Mouse (Mus musculus) brown adipose tissue, adult 24 weeks (tissue): Measurements from ENCODE around the gene Prdm16. TPM values are rescaled to one million over a fixed set of nuclear protein-coding genes. Genes with fewer than 3 reads are reported as not detected.
A peak's percentile ranks its signal among the peaks of the same experiment; 100 is the strongest.

ENCODE experiments used
- H3K27ac ChIP-seq: fragments of 200-500 bp; replicated peaks from 2 replicates; pipeline ENCODE4 v1.5.1; 2012; ENCODE audit warnings: low read depth, mild to moderate bottlenecking, low read length
- H3K4me1 ChIP-seq: fragments of 200-500 bp; 2 replicates; pipeline ENCODE4 v1.6.1; 2012; ENCODE audit warnings: low read length, mixed read lengths; ENCODE audit not compliant: control insufficient read depth, insufficient read depth, insufficient read length
- H3K4me3 ChIP-seq: fragments of 200-500 bp; 2 replicates; pipeline ENCODE4 v1.5.1; 2012; ENCODE audit warnings: low read depth, mild to moderate bottlenecking, low read length, moderate library complexity; ENCODE audit not compliant: insufficient read depth
- polyA plus RNA-seq: library from polyadenylated mRNA; stranded (reverse); fragments of >200 nt; gene quantifications from 2 replicates; pipeline ENCODE4 v1.2.4, GENCODE M21; 2012; ENCODE audit not compliant: missing spikeins, insufficient read depth, insufficient read length

Gene Prdm16
- polyA plus RNA-seq: 10.2 and 10.5 TPM in 2 replicates

DNA sequence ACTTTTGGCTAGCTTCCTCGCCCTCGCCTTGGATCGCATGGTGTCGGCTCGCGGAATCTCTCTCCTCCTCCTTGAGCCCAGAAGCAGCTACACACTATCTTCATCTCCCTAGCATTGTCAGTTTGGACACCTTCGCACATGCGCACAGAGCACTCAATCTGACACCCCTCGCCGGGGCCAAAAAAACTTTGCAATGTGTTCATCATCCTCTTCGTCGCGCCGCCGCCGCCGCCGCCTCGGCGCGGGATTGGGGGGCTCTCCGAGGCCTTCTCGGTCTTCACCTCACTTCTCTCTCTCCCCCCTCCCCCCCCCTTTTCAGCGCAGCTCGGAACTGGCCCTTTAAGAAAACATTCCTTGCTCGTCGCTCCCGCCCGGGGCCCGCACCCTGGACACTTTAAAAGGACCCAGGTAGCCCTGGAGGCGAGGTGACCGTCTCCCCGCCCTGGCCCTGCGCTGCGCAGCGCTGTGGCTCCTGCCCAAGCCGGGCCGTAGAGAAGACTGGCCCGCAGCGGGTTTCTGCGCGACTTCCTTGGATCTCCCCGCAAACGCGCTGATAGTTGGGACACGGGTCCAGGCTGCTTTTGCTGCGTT is at the start of gene Prdm16:
Gene Prdm16, minus strand, starts transcription at position 153 of the 591 bp plus-strand sequence.
- H3K4me3 ChIP-seq: peak within 1 kb of the TSS; percentile 77
- H3K4me1 ChIP-seq: no peaks in the 10 kb centered on the region; the same call in 1 of the 2 replicates
- peak within 1 kb of the TSS; percentile 85 for H3K27ac ChIP-seq

DNA sequence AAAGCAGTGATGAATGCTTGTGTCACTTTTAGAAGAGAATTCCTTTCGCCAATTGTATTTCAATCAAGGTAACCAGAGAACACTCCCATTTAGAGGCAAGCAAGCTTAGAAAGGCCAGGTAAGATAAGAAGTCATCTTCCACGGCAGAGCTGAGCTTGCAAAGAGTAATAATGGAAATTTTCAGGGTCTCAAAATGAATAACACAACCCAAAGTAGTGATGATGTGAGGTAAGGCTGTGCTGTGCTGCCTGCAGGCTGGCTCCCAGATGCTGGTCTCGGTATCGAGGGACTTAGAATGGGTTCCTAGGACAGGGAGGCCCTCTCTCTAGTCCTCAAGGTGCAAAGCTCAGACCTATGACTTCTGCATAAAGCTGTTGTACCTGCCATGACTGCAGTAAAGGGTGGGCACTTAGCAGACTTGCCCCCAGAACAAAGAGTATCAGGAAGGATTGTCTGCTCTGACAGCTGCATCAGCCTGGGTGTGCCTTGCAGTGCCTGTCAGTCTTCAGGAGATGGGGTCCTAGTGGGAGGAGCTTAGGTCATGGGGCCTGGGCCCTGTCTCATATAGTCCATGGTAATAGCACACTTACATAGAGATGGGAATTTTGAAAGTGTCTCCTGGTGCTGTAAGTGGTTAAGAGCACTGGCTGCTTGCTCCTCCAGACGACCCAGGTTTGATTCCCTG is 46.5 kb upstream of the Prdm16 start:
- Histone ChIP-seq H3K27ac (no peak overlapping the region), H3K4me1 (no peaks in the 10 kb centered on the region), H3K4me3 (no peak overlapping the region)

DNA sequence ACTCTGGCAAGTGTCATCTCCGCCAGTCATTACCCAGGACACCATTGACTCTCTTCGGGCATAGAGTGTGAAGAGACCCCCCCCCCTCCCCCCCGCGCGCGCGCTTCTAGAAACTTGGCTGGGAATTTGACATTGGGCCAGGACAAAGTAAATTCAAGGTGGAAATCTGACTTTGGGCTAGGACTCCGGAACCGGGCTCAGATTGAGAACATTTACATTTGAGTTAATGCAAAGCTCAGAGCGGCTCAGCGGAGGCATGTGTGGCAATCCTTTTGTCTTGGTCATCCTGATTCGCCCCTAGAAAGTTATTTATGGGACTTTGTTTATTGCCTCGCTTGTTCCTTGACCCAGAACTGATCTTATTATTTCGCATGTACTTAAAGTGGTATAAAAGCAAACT is 45.6 kb upstream of the Prdm16 start:
- Histone ChIP-seq H3K4me1 (no peaks in the 10 kb centered on the region), H3K4me3 (no peak overlapping the region), H3K27ac (no peak overlapping the region)

DNA sequence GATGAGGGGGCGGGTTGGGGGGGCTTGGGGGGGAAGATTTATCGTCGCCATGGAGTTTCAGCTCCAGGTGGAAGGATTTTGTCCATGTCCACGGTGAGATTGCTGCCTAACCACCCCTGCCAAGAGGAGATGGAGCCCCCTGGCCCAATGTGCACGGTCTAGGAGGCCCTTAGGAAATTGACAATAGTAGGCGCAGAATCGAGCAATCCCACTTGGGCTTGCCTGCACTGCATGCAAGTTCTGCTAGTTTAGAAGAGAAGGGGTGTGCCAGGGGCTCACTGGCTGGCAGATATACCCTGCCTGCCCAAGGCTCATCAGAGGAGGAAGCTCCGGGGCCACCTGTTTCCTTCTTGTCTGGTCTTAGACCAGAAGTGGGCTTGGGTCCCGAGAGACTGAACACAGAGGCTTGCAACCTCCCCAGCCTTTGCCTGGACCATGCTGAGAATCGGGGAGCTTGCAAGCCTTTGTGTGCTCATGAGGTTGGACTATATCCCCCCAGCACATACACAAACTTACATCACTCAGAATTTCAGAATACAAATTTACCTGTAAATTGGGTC is 38.8 kb upstream of the Prdm16 start:
- H3K4me3 ChIP-seq: no peak overlapping the region
- no peaks in the 10 kb centered on the region for H3K4me1 ChIP-seq
- no peak overlapping the region for H3K27ac ChIP-seq

DNA sequence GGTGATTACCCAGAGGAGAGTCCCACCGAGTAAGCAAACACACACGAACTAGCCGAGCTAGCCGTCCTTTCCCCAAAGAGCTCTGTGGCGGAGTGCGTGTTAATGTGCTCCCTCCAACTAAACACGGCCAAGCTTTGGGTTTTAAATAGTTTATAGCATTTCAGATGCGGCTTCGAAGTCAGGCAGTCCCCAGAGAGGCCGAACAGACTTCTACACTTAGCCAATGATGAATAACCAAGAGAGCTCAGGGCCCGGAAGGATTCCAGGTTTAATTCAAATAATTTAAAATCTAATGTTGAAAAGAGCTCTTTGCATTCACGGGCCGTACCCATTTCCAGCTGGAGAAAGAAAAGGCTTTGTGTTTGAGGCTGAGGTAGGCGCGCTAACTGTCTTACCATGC is 38.3 kb upstream of the Prdm16 start:
- Histone ChIP-seq H3K4me1 (no peaks in the 10 kb centered on the region), H3K4me3 (no peak overlapping the region), H3K27ac (no peak overlapping the region)

DNA sequence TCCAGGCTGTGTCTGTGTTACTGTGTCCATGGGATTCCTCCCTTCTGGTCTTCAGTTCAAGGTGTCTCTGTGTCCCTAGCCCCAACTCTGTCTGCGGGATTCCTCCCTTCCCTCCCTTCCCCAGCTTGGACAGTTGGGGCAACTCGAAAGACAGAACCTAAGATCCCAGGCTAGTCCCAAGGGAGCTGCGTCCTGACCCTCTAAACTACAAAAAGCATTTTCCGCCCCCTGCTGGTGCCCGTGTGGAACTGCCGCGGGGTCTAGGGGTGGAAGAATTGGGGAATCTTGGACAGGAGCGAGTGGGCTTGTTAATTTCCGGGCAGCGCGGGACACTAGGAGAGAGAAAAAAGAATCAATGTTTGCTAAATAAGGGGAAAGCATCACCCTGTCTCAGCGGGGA is 37.9 kb upstream of the Prdm16 start:
- Histone ChIP-seq H3K4me1 (no peaks in the 10 kb centered on the region), H3K4me3 (no peak overlapping the region), H3K27ac (no peak overlapping the region)

DNA sequence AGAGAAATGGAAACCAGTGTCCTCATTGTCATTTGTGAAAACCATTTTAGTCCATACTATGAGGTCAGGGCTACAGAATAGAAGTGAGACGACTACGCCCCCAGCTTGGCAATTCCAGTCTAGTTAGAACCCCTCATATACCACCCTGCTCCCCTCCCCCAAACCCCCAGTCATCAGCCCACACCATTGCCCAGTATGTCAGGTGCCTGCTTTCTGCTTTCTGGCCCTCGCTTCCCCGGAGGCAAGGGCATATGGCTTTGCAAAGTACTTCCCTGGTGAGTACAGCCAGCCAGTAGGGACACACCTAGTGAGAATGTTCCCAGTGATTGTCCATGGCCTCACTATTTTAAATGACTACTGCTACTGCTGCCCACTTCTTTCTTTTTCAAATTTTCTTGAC is 37.3 kb upstream of the Prdm16 start:
- no peak overlapping the region for H3K27ac ChIP-seq
- H3K4me1 ChIP-seq: no peaks in the 10 kb centered on the region
- no peak overlapping the region for H3K4me3 ChIP-seq

DNA sequence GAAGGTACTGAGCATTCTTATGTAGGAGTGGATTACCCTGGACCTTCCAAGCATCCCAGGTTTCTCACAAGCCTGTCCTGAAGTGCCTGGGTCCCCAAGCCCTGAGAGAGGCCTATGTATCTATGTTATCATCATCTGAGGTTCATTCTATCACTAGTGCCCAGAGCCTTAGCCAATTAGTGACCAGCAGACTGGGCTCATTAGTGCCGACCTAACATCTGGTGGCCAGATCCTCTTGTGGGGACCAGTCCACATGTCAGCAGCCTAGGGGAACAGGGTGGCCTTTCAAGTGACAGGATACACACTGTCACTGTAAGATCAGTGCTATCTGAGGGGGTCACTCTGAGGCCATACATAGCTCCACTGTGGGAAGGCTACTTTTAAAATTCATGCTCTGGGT is 35.4 kb upstream of the Prdm16 start:
- Histone ChIP-seq H3K4me1 (no peaks in the 10 kb centered on the region), H3K27ac (no peak overlapping the region)

DNA sequence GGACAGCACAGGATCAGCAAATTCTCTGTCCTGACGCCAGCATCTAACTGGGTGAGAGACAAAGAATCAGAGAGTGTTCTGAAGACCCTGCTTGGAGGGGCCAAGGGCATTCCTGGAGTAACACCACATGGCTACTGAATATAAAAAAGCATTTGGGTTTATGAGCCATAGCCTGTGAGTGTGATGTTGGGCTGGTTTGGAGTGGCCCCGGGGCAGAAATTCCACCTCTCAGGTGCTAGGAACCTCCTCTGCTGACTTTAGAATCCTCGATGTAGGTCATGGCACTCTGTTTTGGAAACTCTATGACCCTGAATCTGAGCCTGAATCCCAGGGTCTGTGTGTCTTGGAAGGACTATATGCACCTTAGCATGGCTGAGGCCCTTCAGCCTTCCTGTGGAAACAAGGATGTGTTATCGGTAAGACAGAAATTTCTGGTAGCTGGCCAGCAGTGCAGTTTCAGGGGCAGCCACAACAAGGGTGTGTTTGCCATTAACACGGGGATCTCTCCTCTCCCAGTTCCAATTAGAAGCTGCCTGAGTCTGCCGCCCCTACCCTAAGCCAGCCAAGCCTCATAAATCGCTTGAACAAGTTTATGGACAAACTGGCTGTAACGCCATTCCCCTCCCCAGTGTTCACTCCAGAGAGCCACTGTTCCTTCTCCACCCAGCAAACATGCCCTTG is 34.7 kb upstream of the Prdm16 start:
- H3K27ac ChIP-seq: no peak overlapping the region
- no peaks in the 10 kb centered on the region for H3K4me1 ChIP-seq
- H3K4me3 ChIP-seq: no peak overlapping the region

More for the DNA sequence above, 35.4 kb upstream of the Prdm16 start:
- H3K4me3 ChIP-seq: no peak overlapping the region

DNA sequence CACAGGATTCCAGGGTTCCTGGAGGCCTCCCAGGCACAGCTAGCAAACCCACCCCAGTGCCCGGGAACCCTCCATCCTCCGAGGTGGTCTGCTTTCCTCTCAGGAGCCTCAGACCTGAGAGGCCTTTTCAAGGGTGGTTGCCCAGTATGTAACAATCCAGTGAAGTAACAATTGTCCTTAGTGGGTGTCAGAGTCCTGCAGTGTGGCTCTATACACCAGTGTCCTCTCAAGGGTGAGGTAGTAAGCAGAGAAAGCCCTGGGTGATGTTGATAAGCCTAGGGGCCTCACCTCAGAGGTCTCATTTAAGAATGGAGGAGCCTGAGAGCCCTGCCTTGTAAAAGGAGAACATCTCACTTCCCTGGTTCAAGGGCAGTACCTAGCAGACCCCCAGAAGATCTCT is 31.1 kb upstream of the Prdm16 start, which contains the start of gene Actrt2:
Gene Actrt2, minus strand, starts transcription at position 101 of the 400 bp plus-strand sequence.
- Histone ChIP-seq H3K4me3 (no peak within 1 kb of the TSS), H3K27ac (no peak within 1 kb of the TSS), H3K4me1 (no peaks in the 10 kb centered on the region; the same call in 1 of the 2 replicates)

DNA sequence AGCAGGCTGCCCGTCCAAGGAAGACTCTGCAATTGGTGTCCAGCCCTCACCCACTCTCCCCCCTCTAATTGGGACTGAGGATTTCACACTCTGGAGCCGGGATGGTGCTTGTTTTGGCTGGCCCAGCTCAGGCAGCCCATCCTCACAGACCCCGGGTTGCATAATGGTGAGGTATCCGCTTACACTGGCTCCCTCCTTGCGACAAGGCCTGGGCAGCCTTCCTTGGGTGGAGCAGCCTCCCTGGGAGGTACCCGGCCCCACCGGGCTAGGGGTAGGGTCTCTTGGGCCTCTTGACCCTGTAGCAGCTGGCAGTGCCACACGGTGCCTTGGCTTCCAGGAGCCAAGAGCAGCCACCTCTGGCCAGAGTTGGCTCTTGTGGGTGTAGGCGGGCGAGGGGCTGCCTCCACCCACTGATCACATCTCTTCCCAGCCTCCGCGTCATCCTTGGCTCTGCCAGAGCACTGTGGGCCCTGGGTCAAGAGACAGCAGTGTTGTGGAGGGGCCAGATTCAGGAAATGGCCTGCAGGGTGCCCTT is 26.1 kb upstream of the Prdm16 start:
- H3K27ac ChIP-seq: peak overlapping the region; percentile 61
- H3K4me1 ChIP-seq: peaks cover 7% of the 10 kb centered on the region; the same call in 1 of the 2 replicates
- H3K4me3 ChIP-seq: no peak overlapping the region

DNA sequence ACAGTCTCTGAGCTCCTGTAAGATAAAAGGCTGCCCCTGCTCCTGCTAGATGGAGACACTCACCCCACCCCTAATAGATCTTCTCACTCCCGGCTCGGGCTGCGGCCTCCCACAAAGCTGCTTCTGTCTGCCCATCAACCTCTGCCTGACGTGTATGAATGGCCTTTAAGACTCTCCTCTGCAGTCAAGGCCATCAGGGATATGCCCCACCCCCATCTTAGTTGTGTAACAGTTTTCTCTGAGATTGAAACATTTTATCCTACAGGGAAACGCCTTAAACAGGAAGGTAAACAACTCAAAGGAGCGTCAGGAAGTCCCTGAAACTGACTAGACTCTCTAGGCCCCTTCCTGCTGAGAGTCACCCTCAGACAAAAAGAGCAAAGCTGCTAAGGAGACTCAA is 24.6 kb upstream of the Prdm16 start:
- Histone ChIP-seq H3K27ac (peak overlapping the region; percentile 54), H3K4me3 (no peak overlapping the region), H3K4me1 (peaks cover 7% of the 10 kb centered on the region; the same call in 1 of the 2 replicates)

DNA sequence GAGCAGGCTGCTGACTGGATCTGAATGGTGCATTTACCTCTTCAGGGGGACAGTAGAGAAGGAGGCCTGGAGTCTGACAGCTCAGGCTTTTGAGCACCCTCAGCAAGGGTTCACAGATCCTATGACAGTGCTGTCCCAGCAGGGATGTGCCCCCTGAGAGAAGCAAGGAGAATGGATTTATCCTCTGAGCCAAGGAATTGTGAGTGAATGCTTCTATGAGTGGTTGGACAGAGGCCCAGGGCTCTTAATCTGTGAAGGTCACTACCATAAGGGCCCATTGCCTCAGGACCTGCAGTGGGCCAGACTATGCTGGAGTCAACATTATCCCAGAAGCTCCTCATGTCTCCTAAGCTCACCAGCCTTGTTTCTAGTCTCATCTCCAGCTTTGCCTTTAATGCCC is 23.4 kb upstream of the Prdm16 start:
- peaks cover 7% of the 10 kb centered on the region; the same call in 1 of the 2 replicates for H3K4me1 ChIP-seq
- no peak overlapping the region for H3K4me3 ChIP-seq
- no peak overlapping the region for H3K27ac ChIP-seq

DNA sequence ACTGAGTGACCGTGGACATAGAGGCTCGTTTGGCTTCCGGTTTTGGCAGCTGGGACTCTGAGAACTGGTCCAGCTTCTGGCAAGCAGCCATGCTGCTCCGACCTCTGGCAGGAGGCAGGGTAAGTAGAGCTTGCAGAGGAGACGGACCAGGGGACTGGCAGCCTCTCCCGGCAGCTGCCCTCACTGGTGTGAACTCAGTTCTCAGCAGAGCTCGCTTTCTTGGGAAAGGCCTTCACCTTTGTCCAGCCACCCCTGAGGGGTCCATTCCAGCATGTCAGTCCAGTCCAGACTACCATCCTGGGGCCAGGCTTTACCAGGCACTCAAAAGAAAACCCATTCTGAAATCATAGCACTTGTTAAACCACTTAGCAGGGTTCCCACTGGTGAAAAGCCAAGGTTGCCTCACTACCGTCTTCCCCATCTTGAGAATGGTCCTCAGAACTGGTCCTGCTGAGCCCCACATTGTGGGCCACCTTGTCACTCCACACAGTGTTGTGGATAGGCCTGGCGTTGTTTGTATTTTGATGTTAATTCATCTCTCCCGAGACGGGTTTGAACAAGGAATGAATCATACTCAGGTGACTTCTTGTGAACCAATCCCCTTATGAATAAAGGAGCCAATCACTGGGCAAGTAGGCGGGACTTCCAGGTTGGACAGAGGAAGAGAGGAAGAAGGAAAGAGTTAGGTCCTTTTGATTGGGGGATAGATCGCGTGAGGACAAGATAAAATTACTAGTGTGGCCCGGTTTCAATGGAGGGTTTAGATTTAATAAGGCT is 18.6 kb upstream of the Prdm16 start:
- Histone ChIP-seq H3K4me1 (0 out of 2 replicates have a peak, but pooled peaks cover 4% of the 10 kb centered on the region), H3K4me3 (no peak overlapping the region), H3K27ac (no peak overlapping the region)
